16 mouse cellular contexts compared by ENCODE assay signal in the genomic region with DNA sequence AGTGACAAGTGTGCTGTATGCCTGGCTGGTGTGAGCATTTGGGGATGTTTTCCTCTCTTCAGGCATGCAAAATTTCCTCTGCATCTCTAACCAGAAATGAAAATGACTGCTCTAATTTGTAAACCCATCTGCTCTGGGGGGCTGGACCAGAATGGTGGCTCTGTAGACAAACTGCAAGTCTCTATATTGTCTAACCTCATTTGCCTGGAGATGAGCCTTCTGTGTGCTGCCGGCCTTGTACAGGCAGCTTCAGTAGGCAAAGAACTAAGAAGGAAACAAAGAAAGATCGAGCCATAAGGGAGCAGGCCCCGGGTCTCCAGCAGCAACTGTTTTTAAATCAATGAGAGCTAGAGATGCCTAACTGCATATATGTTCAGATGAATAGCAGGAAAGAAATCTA.
DNase-seq lines count a peak whose midpoint lies in the region; ATAC-seq and TF ChIP-seq lines count a peak whose summit lies in the region.
"Had no signal": no experiment of that assay in that cellular context is flagged by ENCODE, and none has a peak within 500 bp of the region (broad histone marks: within the 10 kb centered on the region; RNA-seq: fewer than 3 reads in every experiment).

No protein-coding gene starts in this region.

- no peak overlapping the region for H3K4me2 ChIP-seq in hindbrain, embryonic 13.5 days
- no peak overlapping the region for H3K4me2 ChIP-seq in forebrain, embryonic 15.5 days (replicated peaks)
- no peak overlapping the region for H3K4me2 ChIP-seq in midbrain, embryonic 13.5 days (replicated peaks)
- H3K4me2 ChIP-seq in kidney, embryonic 14.5 days (replicated peaks; ENCODE audit: low read depth, low read length), result no peak overlapping the region
- H3K4me2 ChIP-seq: heart, embryonic 13.5 days had no signal

- ATAC-seq in hindbrain, embryonic 13.5 days (ENCODE audit: low FRiP score), result no peak
- 0 out of 2 replicates have a peak, but pooled peaks have one; percentile 46 for ATAC-seq in forebrain, embryonic 15.5 days (replicated peaks)
- ATAC-seq in midbrain, embryonic 13.5 days, result no peak
- no peak for ATAC-seq in kidney, embryonic 14.5 days (ENCODE audit: low FRiP score, low TSS enrichment)
- ATAC-seq: intestine, postnatal 0 days; liver, postnatal 0 days had no signal

- no peak overlapping the region for H3K4me3 ChIP-seq in hindbrain, embryonic 13.5 days
- H3K4me3 ChIP-seq in hindbrain, embryonic 10.5 days, result no peak overlapping the region
- H3K4me3 ChIP-seq in forebrain, embryonic 15.5 days, result no peak overlapping the region
- no peak overlapping the region for H3K4me3 ChIP-seq in midbrain, embryonic 13.5 days (replicated peaks)
- no peak overlapping the region for H3K4me3 ChIP-seq in kidney, embryonic 14.5 days (ENCODE audit: low read length)
- H3K4me3 ChIP-seq: gastrocnemius, adult 2 months; heart, embryonic 13.5 days had no signal

- peaks cover 61% of the 10 kb centered on the region for H3K4me1 ChIP-seq in hindbrain, embryonic 13.5 days (replicated peaks)
- peaks cover 13% of the 10 kb centered on the region for H3K4me1 ChIP-seq in hindbrain, embryonic 10.5 days (replicated peaks)
- H3K4me1 ChIP-seq in forebrain, embryonic 15.5 days, result peaks cover 45% of the 10 kb centered on the region
- peaks cover 46% of the 10 kb centered on the region for H3K4me1 ChIP-seq in midbrain, embryonic 13.5 days (replicated peaks)
- H3K4me1 ChIP-seq in kidney, embryonic 14.5 days (ENCODE audit: control insufficient read depth, insufficient read depth, low read length), result no peaks in the 10 kb centered on the region
- H3K4me1 ChIP-seq: heart, embryonic 13.5 days had no signal

- peak overlapping the region; percentile 72 for H3K27ac ChIP-seq in hindbrain, embryonic 13.5 days
- no peak overlapping the region for H3K27ac ChIP-seq in hindbrain, embryonic 10.5 days
- H3K27ac ChIP-seq in forebrain, embryonic 15.5 days (replicated peaks), result peak overlapping the region; percentile 60
- H3K27ac ChIP-seq in midbrain, embryonic 13.5 days, result peak overlapping the region; percentile 72
- no peak overlapping the region for H3K27ac ChIP-seq in kidney, embryonic 14.5 days (ENCODE audit: low read depth, low read length)
- H3K27ac ChIP-seq: gastrocnemius, adult 2 months; heart, embryonic 13.5 days had no signal

- no peaks in the 10 kb centered on the region for H3K36me3 ChIP-seq in hindbrain, embryonic 13.5 days
- H3K36me3 ChIP-seq in hindbrain, embryonic 10.5 days, result no peaks in the 10 kb centered on the region
- H3K36me3 ChIP-seq in forebrain, embryonic 15.5 days, result no peaks in the 10 kb centered on the region
- no peaks in the 10 kb centered on the region for H3K36me3 ChIP-seq in midbrain, embryonic 13.5 days
- no peaks in the 10 kb centered on the region for H3K36me3 ChIP-seq in kidney, embryonic 14.5 days (ENCODE audit: control insufficient read depth, insufficient read depth, low read length)
- H3K36me3 ChIP-seq: heart, embryonic 13.5 days had no signal

- no peak for DNase-seq in hindbrain, embryonic 10.5 days (ENCODE audit: low spot score)
- DNase-seq in brain, embryonic 14.5 days (ENCODE audit: low read depth), result peak; percentile 47
- no peak for DNase-seq in cerebellum, adult 18-20 months
- DNase-seq: adrenal gland, postnatal 36 days; cerebellum, adult 2 months; gastrocnemius, adult 2 months; heart, postnatal 36 days; left cerebral cortex, postnatal 4 days; liver, postnatal 0 days; lung, postnatal 10 days had no signal

- no peaks in the 10 kb centered on the region for H3K27me3 ChIP-seq in hindbrain, embryonic 13.5 days
- no peaks in the 10 kb centered on the region for H3K27me3 ChIP-seq in hindbrain, embryonic 10.5 days (ENCODE audit: insufficient read depth, poor library complexity, severe bottlenecking)
- no peaks in the 10 kb centered on the region for H3K27me3 ChIP-seq in forebrain, embryonic 15.5 days
- H3K27me3 ChIP-seq in midbrain, embryonic 13.5 days, result no peaks in the 10 kb centered on the region
- no peaks in the 10 kb centered on the region for H3K27me3 ChIP-seq in kidney, embryonic 14.5 days (ENCODE audit: control insufficient read depth, insufficient read depth, low read length)
- H3K27me3 ChIP-seq: heart, embryonic 13.5 days had no signal

- no peak overlapping the region for H3K9ac ChIP-seq in hindbrain, embryonic 13.5 days
- H3K9ac ChIP-seq in forebrain, embryonic 15.5 days (replicated peaks), result no peak overlapping the region
- H3K9ac ChIP-seq in midbrain, embryonic 13.5 days (replicated peaks), result no peak overlapping the region
- H3K9ac ChIP-seq in kidney, embryonic 14.5 days (ENCODE audit: low read depth, low read length), result no peak overlapping the region
- H3K9ac ChIP-seq: heart, embryonic 13.5 days; liver, postnatal 0 days had no signal

- WGBS in hindbrain, embryonic 13.5 days, result 53% methylated on average over 3 of the region's 3 CpGs
- WGBS in hindbrain, embryonic 10.5 days, result 81% methylated on average over 3 of the region's 3 CpGs
- 39% methylated on average over 3 of the region's 3 CpGs for WGBS in forebrain, embryonic 15.5 days
- WGBS in midbrain, embryonic 13.5 days, result 48% methylated on average over 3 of the region's 3 CpGs
- 85% methylated on average over 3 of the region's 3 CpGs for WGBS in kidney, embryonic 14.5 days

- no peaks in the 10 kb centered on the region for H3K9me3 ChIP-seq in hindbrain, embryonic 13.5 days
- H3K9me3 ChIP-seq in hindbrain, embryonic 10.5 days, result no peaks in the 10 kb centered on the region
- no peaks in the 10 kb centered on the region for H3K9me3 ChIP-seq in forebrain, embryonic 15.5 days
- no peaks in the 10 kb centered on the region for H3K9me3 ChIP-seq in midbrain, embryonic 13.5 days
- no peaks in the 10 kb centered on the region for H3K9me3 ChIP-seq in kidney, embryonic 14.5 days (ENCODE audit: control insufficient read depth, low read length)
- H3K9me3 ChIP-seq: heart, embryonic 13.5 days had no signal

- TF ChIP-seq CTCF in brain, embryonic 14.5 days (IDR thresholded peaks at IDR 0.05; ENCODE audit: borderline replicate concordance, extremely low read depth, insufficient read depth, insufficient read length), result no peak

- no peak for TF ChIP-seq POLR2A in brain, embryonic 14.5 days (IDR thresholded peaks at IDR 0.05; ENCODE audit: borderline replicate concordance, extremely low read depth, insufficient read depth, insufficient read length, poor library complexity, severe bottlenecking)

Comparison
In these comparisons a context has a peak if more than half of its experiments do, and no peak if none do; other contexts are left out.
1. H3K27ac ChIP-seq: peak in hindbrain, embryonic 13.5 days (single experiment), forebrain, embryonic 15.5 days (single experiment) and midbrain, embryonic 13.5 days (single experiment); none in hindbrain, embryonic 10.5 days (single experiment) and kidney, embryonic 14.5 days (single experiment).